Mouse (Mus musculus): Measurements from ENCODE around the gene Apol7e. TPM values are rescaled to one million over a fixed set of nuclear protein-coding genes. Genes with fewer than 3 reads are reported as not detected.
A peak's percentile ranks its signal among the peaks of the same experiment; 100 is the strongest.

Apol7e gene
- total and polyA plus RNA-seq, 2 experiments from 2014 or later = not detected

DNA sequence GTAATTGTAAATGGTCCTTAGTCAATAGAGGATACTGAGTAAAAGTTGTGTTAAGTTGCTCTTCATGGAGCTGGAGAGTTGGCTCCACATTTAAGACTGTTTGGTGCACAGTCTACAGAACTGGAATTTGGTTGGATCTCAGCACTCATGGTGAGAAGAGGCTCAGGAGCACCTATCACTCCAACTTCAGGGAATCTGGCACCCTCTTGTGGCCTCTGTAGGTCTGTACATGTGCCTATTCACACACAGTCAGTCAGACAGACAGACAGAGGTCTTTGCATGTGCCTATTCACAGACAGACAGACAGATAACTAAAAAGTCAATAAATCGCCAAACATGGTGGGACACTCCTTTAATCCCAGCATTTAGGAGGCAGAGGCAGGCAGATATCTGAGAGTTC lies 51.8 kb downstream of the Apol7e start:
- Histone ChIP-seq H3K9ac (no peak overlapping the region), H3K27me3 (ENCODE audit: insufficient read depth, low read length) (no peaks in the 10 kb centered on the region), H3K27ac (ENCODE audit: low read depth, low read length) (no peak overlapping the region), H3K9me3 (ENCODE audit: low read length) (no peaks in the 10 kb centered on the region), H3K4me3 (ENCODE audit: low read depth, low read length) (no peak overlapping the region), H3K4me2 (ENCODE audit: low read depth) (no peak overlapping the region), H3K4me1 (ENCODE audit: insufficient read depth) (no peaks in the 10 kb centered on the region), H3K36me3 (ENCODE audit: insufficient read depth) (no peaks in the 10 kb centered on the region)
- 36% methylated on average over 1 of the region's 1 CpGs for WGBS
- no peak for ATAC-seq
- peak; percentile 32 for DNase-seq
- peak; percentile 66 for TF ChIP-seq CTCF (IDR thresholded peaks at IDR 0.05; ENCODE audit: low read depth)

DNA sequence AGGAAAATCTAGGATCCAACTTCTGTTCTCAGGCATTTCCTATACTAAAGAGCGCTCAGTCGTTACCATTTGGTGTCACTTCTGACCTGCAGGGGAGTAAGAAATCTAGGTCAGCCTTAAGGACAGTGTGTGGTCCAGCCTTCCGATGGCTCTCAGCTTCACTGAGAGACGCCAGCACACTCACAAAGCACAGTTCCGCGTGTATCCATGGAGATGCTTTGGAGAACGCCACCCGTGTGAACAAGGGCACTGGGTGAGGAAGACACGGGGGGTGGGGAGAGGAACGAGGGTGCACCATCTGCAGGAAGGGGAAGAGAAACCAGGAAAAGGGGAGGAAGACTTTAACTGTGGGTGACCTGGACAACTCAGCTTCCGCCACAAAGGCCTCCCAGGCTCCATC lies 53.8 kb downstream of the Apol7e start:
- WGBS = 51% methylated on average over 11 of the region's 11 CpGs
- TF ChIP-seq CTCF (IDR thresholded peaks at IDR 0.05; ENCODE audit: low read depth) = no peak
- no peak for DNase-seq
- H3K4me3 ChIP-seq (ENCODE audit: low read depth, low read length) = no peak overlapping the region
- no peaks in the 10 kb centered on the region for H3K27me3 ChIP-seq (ENCODE audit: insufficient read depth, low read length)
- H3K27ac ChIP-seq (ENCODE audit: low read depth, low read length) = no peak overlapping the region
- no peaks in the 10 kb centered on the region for H3K4me1 ChIP-seq (ENCODE audit: insufficient read depth)
- ATAC-seq = peak; percentile 50; the same call in 1 of the 2 replicates
- H3K4me2 ChIP-seq (ENCODE audit: low read depth) = no peak overlapping the region
- H3K9ac ChIP-seq = no peak overlapping the region
- H3K9me3 ChIP-seq (ENCODE audit: low read length) = no peaks in the 10 kb centered on the region
- H3K36me3 ChIP-seq (ENCODE audit: insufficient read depth) = no peaks in the 10 kb centered on the region

DNA sequence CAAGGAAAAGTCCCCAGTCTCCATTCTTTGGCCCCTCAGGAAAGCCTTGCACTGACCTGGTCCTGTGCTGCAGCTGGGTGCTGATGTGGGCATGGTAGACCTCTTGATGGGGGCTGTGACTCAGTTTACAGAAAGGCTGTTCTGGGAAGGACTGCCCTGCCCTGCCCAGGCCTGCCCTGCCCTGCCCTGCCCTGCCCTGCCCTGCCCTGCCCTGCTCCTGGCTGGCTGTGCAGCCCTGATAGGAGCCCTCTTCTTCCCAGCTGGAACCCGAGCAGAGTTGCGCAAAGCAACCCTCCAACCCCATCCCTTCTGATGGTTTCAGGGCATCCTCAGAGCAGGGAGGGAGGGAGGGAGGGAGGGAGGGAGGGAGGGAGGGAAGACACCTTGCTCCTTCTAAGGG lies 56.5 kb downstream of the Apol7e start:
- Histone ChIP-seq H3K36me3 (ENCODE audit: insufficient read depth) (0 out of 2 replicates have a peak, but pooled peaks cover 3% of the 10 kb centered on the region), H3K4me3 (ENCODE audit: low read depth, low read length) (no peak overlapping the region), H3K9me3 (ENCODE audit: low read length) (no peaks in the 10 kb centered on the region), H3K9ac (no peak overlapping the region), H3K4me2 (ENCODE audit: low read depth) (no peak overlapping the region), H3K27ac (ENCODE audit: low read depth, low read length) (no peak overlapping the region), H3K4me1 (ENCODE audit: insufficient read depth) (no peaks in the 10 kb centered on the region), H3K27me3 (ENCODE audit: insufficient read depth, low read length) (no peaks in the 10 kb centered on the region)
- DNase-seq (no peak), ATAC-seq (no peak)
- WGBS = 47% methylated on average over 2 of the region's 2 CpGs
- no peak for TF ChIP-seq CTCF (IDR thresholded peaks at IDR 0.05; ENCODE audit: low read depth)

DNA sequence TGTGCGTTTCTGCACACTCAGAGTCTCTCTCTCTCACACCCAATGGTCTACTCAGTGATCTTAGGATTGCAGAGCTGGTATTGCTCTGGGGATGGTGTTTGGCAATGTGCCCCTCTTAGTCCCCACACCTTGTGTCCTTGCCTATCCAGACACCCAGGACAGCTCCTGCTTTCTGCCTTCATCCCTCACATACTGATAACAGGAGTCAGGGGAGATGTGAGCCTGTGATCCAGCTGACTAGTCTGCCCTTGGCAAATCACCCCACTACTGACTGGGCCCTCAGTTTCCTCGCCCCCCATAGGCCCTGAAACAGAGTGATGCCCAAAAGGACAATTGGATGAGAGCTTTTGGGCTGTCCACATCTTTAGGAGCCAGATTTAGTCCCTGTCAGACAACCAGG lies 57.4 kb downstream of the Apol7e start:
- Histone ChIP-seq H3K9me3 (ENCODE audit: low read length) (no peaks in the 10 kb centered on the region), H3K4me3 (ENCODE audit: low read depth, low read length) (no peak overlapping the region), H3K4me2 (ENCODE audit: low read depth) (no peak overlapping the region), H3K4me1 (ENCODE audit: insufficient read depth) (no peaks in the 10 kb centered on the region), H3K9ac (no peak overlapping the region), H3K36me3 (ENCODE audit: insufficient read depth) (0 out of 2 replicates have a peak, but pooled peaks cover 10% of the 10 kb centered on the region), H3K27ac (ENCODE audit: low read depth, low read length) (no peak overlapping the region), H3K27me3 (ENCODE audit: insufficient read depth, low read length) (no peaks in the 10 kb centered on the region)
- WGBS = 70% methylated on average over 2 of the region's 2 CpGs
- no peak for TF ChIP-seq CTCF (IDR thresholded peaks at IDR 0.05; ENCODE audit: low read depth)
- ATAC-seq (no peak), DNase-seq (no peak)

DNA sequence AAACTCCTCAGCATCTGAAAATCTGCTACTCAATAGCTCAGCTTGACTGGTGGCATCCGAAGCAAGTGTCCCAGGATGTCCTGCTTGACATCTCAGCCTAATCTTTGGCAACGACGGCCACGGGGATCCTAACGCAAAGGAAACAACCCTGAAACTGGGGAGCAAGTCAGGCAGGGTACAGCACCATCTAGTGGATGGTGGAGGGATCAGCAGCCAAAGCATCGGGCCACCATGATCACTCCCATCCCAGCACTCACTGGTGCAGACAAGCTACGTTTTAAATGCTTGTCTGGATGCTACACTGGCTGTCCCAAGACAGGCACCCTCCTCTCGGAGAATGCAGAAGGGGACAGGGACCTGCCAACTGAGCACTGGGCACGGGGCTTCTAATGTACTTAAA lies 58.2 kb downstream of the Apol7e start, which contains the start of gene Apol8:
Gene Apol8 (minus strand): TSS at position 156 of the 400 bp plus-strand sequence.
- Histone ChIP-seq H3K9me3 (ENCODE audit: low read length) (no peaks in the 10 kb centered on the region), H3K36me3 (ENCODE audit: insufficient read depth) (peaks cover 14% of the 10 kb centered on the region; the same call in 1 of the 2 replicates), H3K4me1 (ENCODE audit: insufficient read depth) (no peaks in the 10 kb centered on the region), H3K4me2 (ENCODE audit: low read depth) (no peak within 1 kb of the TSS), H3K27ac (ENCODE audit: low read depth, low read length) (no peak within 1 kb of the TSS), H3K9ac (no peak within 1 kb of the TSS), H3K4me3 (ENCODE audit: low read depth, low read length) (no peak within 1 kb of the TSS), H3K27me3 (ENCODE audit: insufficient read depth, low read length) (no peaks in the 10 kb centered on the region)
- peak; percentile 92 for TF ChIP-seq CTCF (IDR thresholded peaks at IDR 0.05; ENCODE audit: low read depth)
- ATAC-seq (no peak; the same call in 1 of the 2 replicates), DNase-seq (peak; percentile 71)
- 9% methylated on average over 9 of the region's 9 CpGs for WGBS

DNA sequence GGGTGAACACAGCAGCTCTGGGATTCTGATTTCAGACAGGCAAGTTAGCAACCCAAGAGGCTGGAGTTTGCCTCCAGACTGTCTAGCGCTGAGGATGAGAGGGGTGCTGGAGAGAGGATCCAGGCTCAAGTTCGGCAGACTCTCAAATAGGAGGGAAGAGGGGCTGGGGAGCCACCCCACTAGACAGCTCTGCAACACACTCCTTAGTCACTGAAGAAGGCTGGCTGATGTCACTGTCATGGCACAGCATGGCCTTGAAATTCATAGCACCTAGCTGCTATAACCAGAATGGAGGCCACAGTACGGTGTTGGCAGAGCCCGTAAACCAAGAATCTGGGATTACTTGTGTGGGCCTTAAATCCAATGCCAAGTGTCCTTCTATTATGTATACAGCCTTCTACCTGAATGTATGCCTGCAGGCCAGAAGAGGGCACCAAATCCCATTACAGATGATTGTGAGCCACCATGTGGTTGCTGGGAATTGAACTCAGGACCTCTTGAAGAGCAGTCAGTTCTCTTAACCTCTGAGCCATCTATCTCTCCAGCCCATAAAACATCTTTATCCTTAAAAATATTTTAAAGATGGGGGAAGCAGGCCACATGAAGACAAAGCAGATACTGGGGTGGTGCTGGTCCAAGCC lies 59.0 kb downstream of the Apol7e start:
- TF ChIP-seq CTCF (IDR thresholded peaks at IDR 0.05; ENCODE audit: low read depth) = 0 out of 2 replicates have a peak, but pooled peaks have one; percentile 15
- WGBS = 89% methylated on average over 4 of the region's 4 CpGs
- Histone ChIP-seq H3K9me3 (ENCODE audit: low read length) (no peaks in the 10 kb centered on the region), H3K27ac (ENCODE audit: low read depth, low read length) (no peak overlapping the region), H3K36me3 (ENCODE audit: insufficient read depth) (peaks cover 22% of the 10 kb centered on the region), H3K4me3 (ENCODE audit: low read depth, low read length) (no peak overlapping the region), H3K4me1 (ENCODE audit: insufficient read depth) (no peaks in the 10 kb centered on the region), H3K27me3 (ENCODE audit: insufficient read depth, low read length) (no peaks in the 10 kb centered on the region), H3K9ac (no peak overlapping the region), H3K4me2 (ENCODE audit: low read depth) (no peak overlapping the region)
- ATAC-seq = no peak
- no peak for DNase-seq

DNA sequence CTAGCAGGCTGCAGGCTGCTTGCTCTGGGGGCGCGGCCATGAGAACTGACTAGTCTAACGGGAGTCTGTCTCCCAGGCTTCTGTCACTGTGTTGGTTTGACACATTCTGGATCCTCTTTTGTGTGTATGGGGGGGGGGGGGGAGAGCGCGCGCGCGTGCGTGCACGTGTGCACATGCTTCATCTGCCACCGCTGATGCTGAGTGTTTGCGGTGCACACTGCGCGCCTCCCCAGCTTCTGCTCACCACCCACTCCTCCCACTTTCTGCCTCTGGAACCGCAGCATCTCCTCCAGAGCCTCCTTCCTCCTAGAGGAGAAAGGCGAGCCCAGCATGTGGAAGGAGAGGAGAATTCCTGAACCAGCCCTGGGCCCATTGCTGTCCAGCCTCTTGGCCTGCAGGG lies 61.4 kb downstream of the Apol7e start:
- WGBS = 89% methylated on average over 16 of the region's 16 CpGs
- Histone ChIP-seq H3K27me3 (ENCODE audit: insufficient read depth, low read length) (no peaks in the 10 kb centered on the region), H3K4me3 (ENCODE audit: low read depth, low read length) (no peak overlapping the region), H3K4me2 (ENCODE audit: low read depth) (no peak overlapping the region), H3K36me3 (ENCODE audit: insufficient read depth) (peaks cover 44% of the 10 kb centered on the region), H3K9me3 (ENCODE audit: low read length) (no peaks in the 10 kb centered on the region), H3K9ac (no peak overlapping the region), H3K4me1 (ENCODE audit: insufficient read depth) (no peaks in the 10 kb centered on the region), H3K27ac (ENCODE audit: low read depth, low read length) (no peak overlapping the region)
- DNase-seq (no peak), ATAC-seq (peak; percentile 21; the same call in 1 of the 2 replicates)
- no peak for TF ChIP-seq CTCF (IDR thresholded peaks at IDR 0.05; ENCODE audit: low read depth)

All from forebrain, postnatal 0 days (tissue).